Mouse (Mus musculus): ENCODE measurements around the gene Efcab9. TPM values are rescaled to one million over a fixed set of nuclear protein-coding genes. Genes with fewer than 3 reads are reported as not detected.

The Efcab9 gene
- polyA plus RNA-seq, 1 experiment from 2014 or later, result 0.42 TPM

- Histone ChIP-seq H3K27me3 (no peaks in the 10 kb centered on the region), H3K9ac (no peak overlapping the region), H3K4me2 (no peak overlapping the region), H3K36me3 (peaks cover 22% of the 10 kb centered on the region; the same call in 1 of the 2 replicates), H3K9me3 (replicated peaks) (no peaks in the 10 kb centered on the region), H3K27ac (no peak overlapping the region), H3K4me3 (replicated peaks) (no peak overlapping the region), H3K4me1 (no peaks in the 10 kb centered on the region)
- ATAC-seq (replicated peaks; ENCODE audit: low FRiP score), result no peak
- 90% methylated on average over 4 of the region's 4 CpGs for WGBS
Observed at GRCm38 (mm10) chr11:32499931-32500330, 31.9 kb downstream of the Efcab9 start.

GRCm38 (mm10) chr11:32498757-32499535, 32.9 kb downstream of the Efcab9 start:
- H3K27me3 ChIP-seq, result no peaks in the 10 kb centered on the region
- H3K27ac ChIP-seq, result no peak overlapping the region
- no peaks in the 10 kb centered on the region for H3K4me1 ChIP-seq
- no peak overlapping the region for H3K9ac ChIP-seq
- ATAC-seq (replicated peaks; ENCODE audit: low FRiP score), result no peak
- no peaks in the 10 kb centered on the region for H3K9me3 ChIP-seq (replicated peaks)
- WGBS, result 84% methylated on average over 7 of the region's 7 CpGs
- H3K36me3 ChIP-seq, result peaks cover 21% of the 10 kb centered on the region; the same call in 1 of the 2 replicates
- H3K4me2 ChIP-seq, result no peak overlapping the region
- H3K4me3 ChIP-seq (replicated peaks), result no peak overlapping the region

GRCm38 (mm10) chr11:32495283-32495682, 36.6 kb downstream of the Efcab9 start:
- WGBS, result 78% methylated on average over 2 of the region's 2 CpGs
- no peak overlapping the region for H3K4me2 ChIP-seq
- peaks cover 4% of the 10 kb centered on the region; the same call in 1 of the 2 replicates for H3K4me1 ChIP-seq
- H3K9ac ChIP-seq, result no peak overlapping the region
- no peak for ATAC-seq (replicated peaks; ENCODE audit: low FRiP score)
- 0 out of 2 replicates have a peak, but pooled peaks cover 4% of the 10 kb centered on the region for H3K36me3 ChIP-seq
- H3K27ac ChIP-seq, result no peak overlapping the region
- H3K4me3 ChIP-seq (replicated peaks), result no peak overlapping the region
- no peaks in the 10 kb centered on the region for H3K9me3 ChIP-seq (replicated peaks)
- no peaks in the 10 kb centered on the region for H3K27me3 ChIP-seq

GRCm38 (mm10) chr11:32493312-32493711, 38.6 kb downstream of the Efcab9 start:
- ATAC-seq (replicated peaks; ENCODE audit: low FRiP score), result no peak
- H3K27ac ChIP-seq, result no peak overlapping the region
- H3K27me3 ChIP-seq, result no peaks in the 10 kb centered on the region
- H3K9ac ChIP-seq, result no peak overlapping the region
- no peak overlapping the region for H3K4me2 ChIP-seq
- H3K4me1 ChIP-seq, result peaks cover 18% of the 10 kb centered on the region
- no peaks in the 10 kb centered on the region for H3K9me3 ChIP-seq (replicated peaks)
- H3K36me3 ChIP-seq, result no peaks in the 10 kb centered on the region
- no peak overlapping the region for H3K4me3 ChIP-seq (replicated peaks)

GRCm38 (mm10) chr11:32491079-32491478, 40.8 kb downstream of the Efcab9 start:
- Histone ChIP-seq H3K4me1 (peaks cover 18% of the 10 kb centered on the region), H3K27ac (no peak overlapping the region), H3K4me3 (replicated peaks) (no peak overlapping the region), H3K4me2 (no peak overlapping the region), H3K9ac (no peak overlapping the region), H3K9me3 (replicated peaks) (no peaks in the 10 kb centered on the region), H3K27me3 (no peaks in the 10 kb centered on the region), H3K36me3 (peaks cover 6% of the 10 kb centered on the region)
- ATAC-seq (replicated peaks; ENCODE audit: low FRiP score), result no peak
- 94% methylated on average over 2 of the region's 2 CpGs for WGBS

- no peaks in the 10 kb centered on the region for H3K9me3 ChIP-seq (replicated peaks)
- peak overlapping the region; percentile 59 for H3K27ac ChIP-seq
- H3K4me2 ChIP-seq, result no peak overlapping the region
- H3K4me1 ChIP-seq, result peaks cover 18% of the 10 kb centered on the region
- no peak overlapping the region for H3K4me3 ChIP-seq (replicated peaks)
- no peak overlapping the region for H3K9ac ChIP-seq
- ATAC-seq (replicated peaks; ENCODE audit: low FRiP score), result 0 out of 2 replicates have a peak, but pooled peaks have one; percentile 49
- 67% methylated on average over 5 of the region's 5 CpGs for WGBS
- H3K27me3 ChIP-seq, result no peaks in the 10 kb centered on the region
- H3K36me3 ChIP-seq, result peaks cover 6% of the 10 kb centered on the region
Observed at GRCm38 (mm10) chr11:32488808-32489670, 42.8 kb downstream of the Efcab9 start.

- ATAC-seq (replicated peaks; ENCODE audit: low FRiP score), result no peak
- H3K9me3 ChIP-seq (replicated peaks), result no peaks in the 10 kb centered on the region
- H3K27me3 ChIP-seq, result no peaks in the 10 kb centered on the region
- H3K27ac ChIP-seq, result peak overlapping the region; percentile 59
- H3K4me2 ChIP-seq, result no peak overlapping the region
- no peak overlapping the region for H3K4me3 ChIP-seq (replicated peaks)
- no peak overlapping the region for H3K9ac ChIP-seq
- H3K4me1 ChIP-seq, result peaks cover 18% of the 10 kb centered on the region
- peaks cover 6% of the 10 kb centered on the region for H3K36me3 ChIP-seq
Observed at GRCm38 (mm10) chr11:32488344-32488743, 43.5 kb downstream of the Efcab9 start.

GRCm38 (mm10) chr11:32487501-32487900, 44.4 kb downstream of the Efcab9 start:
- H3K9me3 ChIP-seq (replicated peaks), result no peaks in the 10 kb centered on the region
- H3K4me3 ChIP-seq (replicated peaks), result no peak overlapping the region
- no peak overlapping the region for H3K27ac ChIP-seq
- peaks cover 6% of the 10 kb centered on the region for H3K36me3 ChIP-seq
- WGBS, result 89% methylated on average over 3 of the region's 3 CpGs
- H3K27me3 ChIP-seq, result no peaks in the 10 kb centered on the region
- H3K9ac ChIP-seq, result no peak overlapping the region
- no peak for ATAC-seq (replicated peaks; ENCODE audit: low FRiP score)
- H3K4me1 ChIP-seq, result peaks cover 14% of the 10 kb centered on the region; the same call in 1 of the 2 replicates
- H3K4me2 ChIP-seq, result no peak overlapping the region

GRCm38 (mm10) chr11:32486621-32487020, 45.3 kb downstream of the Efcab9 start:
- 34% methylated on average over 3 of the region's 3 CpGs for WGBS
- no peak for ATAC-seq (replicated peaks; ENCODE audit: low FRiP score)

GRCm38 (mm10) chr11:32485290-32485689, 46.6 kb downstream of the Efcab9 start:
- ATAC-seq (replicated peaks; ENCODE audit: low FRiP score), result no peak
- no peaks in the 10 kb centered on the region for H3K27me3 ChIP-seq
- H3K27ac ChIP-seq, result no peak overlapping the region
- H3K4me3 ChIP-seq (replicated peaks), result no peak overlapping the region
- H3K4me2 ChIP-seq, result no peak overlapping the region
- 64% methylated on average over 3 of the region's 3 CpGs for WGBS
- peaks cover 6% of the 10 kb centered on the region for H3K36me3 ChIP-seq
- H3K9ac ChIP-seq, result no peak overlapping the region
- H3K9me3 ChIP-seq (replicated peaks), result no peaks in the 10 kb centered on the region
- peaks cover 14% of the 10 kb centered on the region; the same call in 1 of the 2 replicates for H3K4me1 ChIP-seq

More at GRCm38 (mm10) chr11:32486621-32487020, 45.3 kb downstream of the Efcab9 start:
- Histone ChIP-seq H3K9me3 (replicated peaks) (no peaks in the 10 kb centered on the region), H3K27me3 (no peaks in the 10 kb centered on the region), H3K4me3 (replicated peaks) (no peak overlapping the region), H3K27ac (no peak overlapping the region), H3K36me3 (peaks cover 6% of the 10 kb centered on the region), H3K9ac (no peak overlapping the region), H3K4me1 (peaks cover 14% of the 10 kb centered on the region; the same call in 1 of the 2 replicates), H3K4me2 (no peak overlapping the region)

- H3K9me3 ChIP-seq (replicated peaks), result no peaks in the 10 kb centered on the region
- H3K27ac ChIP-seq, result no peak overlapping the region
- no peak overlapping the region for H3K4me2 ChIP-seq
- no peak overlapping the region for H3K9ac ChIP-seq
- H3K4me1 ChIP-seq, result no peaks in the 10 kb centered on the region
- no peaks in the 10 kb centered on the region for H3K36me3 ChIP-seq
- WGBS, result 69% methylated on average over 2 of the region's 2 CpGs
- ATAC-seq (replicated peaks; ENCODE audit: low FRiP score), result no peak
- no peak overlapping the region for H3K4me3 ChIP-seq (replicated peaks)
- H3K27me3 ChIP-seq, result no peaks in the 10 kb centered on the region
Observed at GRCm38 (mm10) chr11:32481525-32481924, 50.4 kb downstream of the Efcab9 start.
